Mouse (Mus musculus) adrenal gland, postnatal 0 days (tissue): Measurements from ENCODE around the gene Fam53b. TPM values are rescaled to one million over a fixed set of nuclear protein-coding genes. Genes with fewer than 3 reads are reported as not detected.

Source experiments
- polyA plus RNA-seq: library from polyadenylated mRNA; unstranded; fragments of >200 nt; fragmentation: Nextera tagmentation; extraction: Ambion mirVana; gene quantifications from 2 replicates; pipeline ENCODE4 v1.2.1, GENCODE M21; 2015

Fam53b gene
- 11.5 and 24.0 TPM in 2 replicates for polyA plus RNA-seq

GRCm38 (mm10) chr7:132813416-132814088, at the start of gene Fam53b:
Fam53b (minus strand) TSS chr7:132813886.

GRCm38 (mm10) chr7:132859042-132859958, 45.6 kb upstream of the Fam53b start, which contains the start of gene Abraxas2:
Abraxas2 (plus strand) TSS chr7:132859225.

GRCm38 (mm10) chr7:132852173-132852844, 38.6 kb upstream of the Fam53b start, which contains the start of gene Eef1akmt2:
Eef1akmt2 (minus strand) TSS chr7:132852673.

Other genes with a start within 250 kb of the Fam53b start
- gene Oat, start 237.5 kb downstream of the Fam53b start, polyA plus RNA-seq = 149 and 171 TPM in 2 replicates
- not detected in 2 replicates for gene Nkx1-2, start 214.2 kb downstream of the Fam53b start, polyA plus RNA-seq
- 22.4 and 31.1 TPM in 2 replicates for gene Lhpp, start 203.2 kb downstream of the Fam53b start, polyA plus RNA-seq
- 87.1 and 111 TPM in 2 replicates for gene Eef1akmt2, start 38.8 kb upstream of the Fam53b start, polyA plus RNA-seq
- 26.9 and 29.2 TPM in 2 replicates for gene Abraxas2, start 45.3 kb upstream of the Fam53b start, polyA plus RNA-seq
- 13.2 and 15.2 TPM in 2 replicates for gene Zranb1, start 117.3 kb upstream of the Fam53b start, polyA plus RNA-seq